Mouse (Mus musculus) embryonic facial prominence, embryonic 12.5 days (tissue): ENCODE data around the gene 6430550D23Rik. TPM values are rescaled to one million over a fixed set of nuclear protein-coding genes. Genes with fewer than 3 reads are reported as not detected.

Experiments
- ATAC-seq: fragments of 200-750 bp; cut with Nextera tagmentation; 2 replicates; pipeline ENCODE4 v1.8.0; 2017; ENCODE audit not compliant: insufficient number of reproducible peaks, insufficient read depth, low FRiP score, low TSS enrichment
- H3K27ac ChIP-seq: fragments of 300-500 bp; sonication (generic); 2 replicates; pipeline ENCODE4 v1.5.1; 2016; ENCODE audit warnings: mild to moderate bottlenecking
- H3K27me3 ChIP-seq: fragments of 300-500 bp; sonication (generic); 2 replicates; pipeline ENCODE4 v1.6.1; 2016; ENCODE audit warnings: mild to moderate bottlenecking, moderate library complexity
- H3K36me3 ChIP-seq: fragments of 300-500 bp; sonication (generic); 2 replicates; pipeline ENCODE4 v1.6.1; 2016; ENCODE audit warnings: mild to moderate bottlenecking
- H3K4me1 ChIP-seq: fragments of 300-500 bp; sonication (generic); 2 replicates; pipeline ENCODE4 v1.6.1; 2016
- H3K4me2 ChIP-seq: fragments of 300-500 bp; sonication (generic); replicated peaks from 2 replicates; pipeline ENCODE4 v1.6.1; 2016; ENCODE audit warnings: mild to moderate bottlenecking, moderate library complexity
- H3K4me3 ChIP-seq: fragments of 300-500 bp; sonication (generic); 2 replicates; pipeline ENCODE4 v1.5.1; 2016; ENCODE audit warnings: mild to moderate bottlenecking
- H3K9ac ChIP-seq: fragments of 300-500 bp; sonication (generic); 2 replicates; pipeline ENCODE4 v1.6.1; 2016; ENCODE audit warnings: mild to moderate bottlenecking, moderate library complexity
- H3K9me3 ChIP-seq: fragments of 300-500 bp; sonication (generic); 2 replicates; pipeline ENCODE4 v1.6.1; 2016; ENCODE audit warnings: mild to moderate bottlenecking, moderate library complexity
- WGBS: fragments of 180-500 bp; shearing (Covaris S2); methylation state at CpG from one replicate; pipeline ENCODE4 v1.1.7; 2016; 5-methylcytosine and 5-hydroxymethylcytosine counted together
- polyA plus RNA-seq: library from polyadenylated mRNA; unstranded; fragments of >200 nt; fragmentation: Nextera tagmentation; extraction: Ambion mirVana; gene quantifications from 2 replicates; pipeline ENCODE4 v1.2.1, GENCODE M21; 2016

Gene 6430550D23Rik
- polyA plus RNA-seq, 1 experiment from 2014 or later: 2.3 TPM

GRCm38 (mm10) chr2:155949362-155949761, 58.4 kb downstream of the 6430550D23Rik start:
- no peak overlapping the region for H3K27ac ChIP-seq
- H3K36me3 ChIP-seq: no peaks in the 10 kb centered on the region
- no peak overlapping the region for H3K4me3 ChIP-seq
- peaks cover 41% of the 10 kb centered on the region for H3K4me1 ChIP-seq
- WGBS: 8% methylated on average over 6 of the region's 6 CpGs
- H3K27me3 ChIP-seq: no peaks in the 10 kb centered on the region
- no peak overlapping the region for H3K9ac ChIP-seq
- ATAC-seq: no peak
- peak overlapping the region; percentile 15; the same call in 1 of the 2 replicates for H3K4me2 ChIP-seq
- no peaks in the 10 kb centered on the region for H3K9me3 ChIP-seq

DNA sequence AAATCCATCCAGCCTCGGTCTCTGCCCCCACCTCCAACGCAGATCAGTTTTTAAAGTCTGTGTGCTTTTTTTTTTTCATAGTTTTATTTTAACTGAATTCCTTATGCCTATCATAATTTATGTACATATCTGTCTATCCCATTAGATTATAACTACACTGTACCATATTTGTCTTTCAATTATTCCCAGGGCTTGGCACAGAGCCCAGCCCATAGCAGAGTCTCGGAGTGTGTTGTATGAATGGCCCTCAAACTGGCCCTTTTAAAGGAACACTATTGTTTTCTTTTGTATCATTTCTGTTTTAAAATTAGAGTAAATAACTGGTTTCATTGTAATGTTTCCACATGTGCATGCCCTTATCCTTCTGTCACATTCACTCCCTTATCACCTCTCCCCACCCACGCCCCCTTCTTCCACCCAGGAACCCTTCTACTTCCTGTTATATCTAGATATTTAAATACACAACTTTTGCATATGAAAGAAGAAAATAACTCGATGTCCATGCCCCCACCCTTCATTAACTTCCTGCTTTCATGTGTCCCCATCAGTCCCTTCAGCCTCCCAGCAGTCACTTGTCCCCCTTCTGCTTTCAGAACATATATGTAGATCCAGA, 60.3 kb downstream of the 6430550D23Rik start:
- peaks cover 57% of the 10 kb centered on the region for H3K4me1 ChIP-seq
- H3K27me3 ChIP-seq: no peaks in the 10 kb centered on the region
- no peak overlapping the region for H3K27ac ChIP-seq
- H3K4me3 ChIP-seq: no peak overlapping the region
- H3K4me2 ChIP-seq: no peak overlapping the region
- 63% methylated on average over 5 of the region's 5 CpGs for WGBS
- no peak for ATAC-seq
- no peaks in the 10 kb centered on the region for H3K9me3 ChIP-seq
- H3K9ac ChIP-seq: no peak overlapping the region
- H3K36me3 ChIP-seq: no peaks in the 10 kb centered on the region

DNA sequence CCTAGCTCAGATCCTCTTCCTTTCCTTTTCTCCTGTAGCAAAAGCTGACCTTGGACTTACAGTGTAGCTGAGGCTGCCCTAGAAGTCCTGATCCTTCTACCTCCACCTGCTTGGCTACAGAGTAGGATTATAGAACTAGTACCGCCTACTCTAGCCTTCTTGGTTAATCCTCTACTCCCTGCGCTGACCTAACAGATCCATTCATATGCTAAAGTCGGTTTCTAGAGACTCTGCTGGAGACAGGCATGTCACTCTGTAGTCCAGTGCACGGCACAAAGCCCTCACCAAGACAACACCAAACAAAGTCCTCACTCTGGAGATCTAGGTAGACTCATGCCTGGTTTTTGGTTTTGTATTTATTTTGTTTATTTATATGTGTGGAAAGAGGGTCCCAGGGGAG, 61.3 kb downstream of the 6430550D23Rik start:
- no peaks in the 10 kb centered on the region for H3K36me3 ChIP-seq
- 20% methylated on average over 4 of the region's 4 CpGs for WGBS
- H3K4me2 ChIP-seq: no peak overlapping the region
- no peak overlapping the region for H3K9ac ChIP-seq
- H3K27me3 ChIP-seq: no peaks in the 10 kb centered on the region
- no peaks in the 10 kb centered on the region for H3K9me3 ChIP-seq
- peaks cover 62% of the 10 kb centered on the region for H3K4me1 ChIP-seq
- ATAC-seq: no peak
- no peak overlapping the region for H3K27ac ChIP-seq
- H3K4me3 ChIP-seq: no peak overlapping the region

- H3K36me3 ChIP-seq: no peaks in the 10 kb centered on the region
- H3K4me2 ChIP-seq: no peak overlapping the region
- WGBS: 3% methylated on average over 7 of the region's 7 CpGs
- no peak for ATAC-seq
- peaks cover 62% of the 10 kb centered on the region for H3K4me1 ChIP-seq
- no peaks in the 10 kb centered on the region for H3K27me3 ChIP-seq
- H3K9ac ChIP-seq: no peak overlapping the region
- H3K9me3 ChIP-seq: no peaks in the 10 kb centered on the region
- H3K27ac ChIP-seq: 0 out of 2 replicates have a peak overlapping the region, but pooled peaks have one; percentile 81
- no peak overlapping the region for H3K4me3 ChIP-seq
Measured at GRCm38 (mm10) chr2:155946069-155946468, 61.7 kb downstream of the 6430550D23Rik start.

- H3K4me3 ChIP-seq: no peak overlapping the region
- 23% methylated on average over 5 of the region's 5 CpGs for WGBS
- no peaks in the 10 kb centered on the region for H3K36me3 ChIP-seq
- H3K4me2 ChIP-seq: 0 out of 2 replicates have a peak overlapping the region, but pooled peaks have one; percentile 13
- H3K27ac ChIP-seq: peak overlapping the region; percentile 81
- H3K4me1 ChIP-seq: peaks cover 62% of the 10 kb centered on the region
- H3K9me3 ChIP-seq: no peaks in the 10 kb centered on the region
- H3K9ac ChIP-seq: no peak overlapping the region
- no peak for ATAC-seq
- no peaks in the 10 kb centered on the region for H3K27me3 ChIP-seq
Measured at GRCm38 (mm10) chr2:155945580-155945979, 62.2 kb downstream of the 6430550D23Rik start.

- H3K36me3 ChIP-seq: no peaks in the 10 kb centered on the region
- H3K4me2 ChIP-seq: peak within 1 kb of the TSS; percentile 39
- H3K9me3 ChIP-seq: no peaks in the 10 kb centered on the region
- peak within 1 kb of the TSS; percentile 81 for H3K27ac ChIP-seq
- H3K4me1 ChIP-seq: peaks cover 60% of the 10 kb centered on the region
- ATAC-seq: 0 out of 2 replicates have a peak, but pooled peaks have one; percentile 35
- 20% methylated on average over 13 of the region's 13 CpGs for WGBS
- peak within 1 kb of the TSS; percentile 13 for H3K4me3 ChIP-seq
- H3K27me3 ChIP-seq: no peaks in the 10 kb centered on the region
- peak within 1 kb of the TSS; percentile 17; the same call in 1 of the 2 replicates for H3K9ac ChIP-seq
Measured at GRCm38 (mm10) chr2:155945124-155945523, 62.7 kb downstream of the 6430550D23Rik start, which contains the start of gene Gdf5. TSS of gene Gdf5 (minus strand) at chr2:155945367.

- Histone ChIP-seq H3K36me3 (no peaks in the 10 kb centered on the region), H3K27me3 (no peaks in the 10 kb centered on the region), H3K9me3 (no peaks in the 10 kb centered on the region), H3K4me1 (peaks cover 56% of the 10 kb centered on the region), H3K4me3 (peak overlapping the region; percentile 13), H3K4me2 (peak overlapping the region; percentile 39), H3K9ac (peak overlapping the region; percentile 17; the same call in 1 of the 2 replicates), H3K27ac (peak overlapping the region; percentile 81)
- no peak for ATAC-seq
- 73% methylated on average over 4 of the region's 4 CpGs for WGBS
Measured at GRCm38 (mm10) chr2:155944685-155945084, 63.1 kb downstream of the 6430550D23Rik start.

GRCm38 (mm10) chr2:155943463-155943862, 64.3 kb downstream of the 6430550D23Rik start:
- Histone ChIP-seq H3K4me1 (peaks cover 46% of the 10 kb centered on the region), H3K27ac (no peak overlapping the region), H3K9ac (0 out of 2 replicates have a peak overlapping the region, but pooled peaks have one; percentile 5), H3K36me3 (no peaks in the 10 kb centered on the region), H3K4me2 (peak overlapping the region; percentile 39), H3K27me3 (no peaks in the 10 kb centered on the region), H3K4me3 (peak overlapping the region; percentile 13), H3K9me3 (no peaks in the 10 kb centered on the region)
- ATAC-seq: no peak
- 2% methylated on average over 8 of the region's 8 CpGs for WGBS

DNA sequence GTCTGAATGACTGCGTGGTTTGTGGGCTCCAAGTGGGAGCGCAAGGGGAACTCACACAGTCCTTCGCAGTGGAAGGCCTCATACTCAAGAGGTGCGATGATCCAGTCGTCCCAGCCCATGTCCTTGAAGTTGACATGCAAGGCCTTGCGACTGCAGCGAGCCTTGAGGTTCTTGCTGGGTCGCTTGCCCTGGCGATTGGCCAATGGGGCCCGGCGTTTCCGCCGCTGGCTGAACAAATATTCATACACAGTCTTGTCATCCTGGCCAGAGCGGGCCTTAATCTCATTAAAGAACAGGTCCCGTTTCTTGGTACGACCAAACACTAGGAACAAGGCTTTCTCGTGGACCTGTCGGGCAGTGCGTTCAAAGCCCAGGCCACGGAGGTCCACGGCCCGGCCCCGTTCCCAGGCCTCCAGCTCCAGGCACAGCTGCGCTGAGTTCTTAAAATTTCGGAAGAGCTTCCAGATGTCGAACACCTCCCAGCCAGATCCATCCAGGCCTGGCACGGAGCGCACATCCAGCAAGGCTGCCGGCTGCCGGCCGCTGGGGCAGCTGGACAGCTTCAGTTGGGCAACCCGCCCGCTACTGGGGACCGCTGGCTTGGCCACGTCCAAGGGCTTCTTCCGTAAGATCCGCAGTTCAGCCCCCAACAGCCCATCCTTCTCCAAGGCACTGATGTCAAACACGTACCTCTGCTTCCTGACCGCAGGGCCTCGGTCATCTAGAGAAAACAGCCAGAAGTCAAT, 65.9 kb downstream of the 6430550D23Rik start:
- H3K9me3 ChIP-seq: no peaks in the 10 kb centered on the region
- H3K27ac ChIP-seq: no peak overlapping the region
- H3K4me3 ChIP-seq: no peak overlapping the region
- no peaks in the 10 kb centered on the region for H3K27me3 ChIP-seq
- ATAC-seq: no peak
- H3K9ac ChIP-seq: 0 out of 2 replicates have a peak overlapping the region, but pooled peaks have one; percentile 8
- WGBS: 79% methylated on average over 40 of the region's 40 CpGs
- H3K4me2 ChIP-seq: no peak overlapping the region; the same call in 1 of the 2 replicates
- H3K4me1 ChIP-seq: peaks cover 46% of the 10 kb centered on the region
- H3K36me3 ChIP-seq: no peaks in the 10 kb centered on the region

DNA sequence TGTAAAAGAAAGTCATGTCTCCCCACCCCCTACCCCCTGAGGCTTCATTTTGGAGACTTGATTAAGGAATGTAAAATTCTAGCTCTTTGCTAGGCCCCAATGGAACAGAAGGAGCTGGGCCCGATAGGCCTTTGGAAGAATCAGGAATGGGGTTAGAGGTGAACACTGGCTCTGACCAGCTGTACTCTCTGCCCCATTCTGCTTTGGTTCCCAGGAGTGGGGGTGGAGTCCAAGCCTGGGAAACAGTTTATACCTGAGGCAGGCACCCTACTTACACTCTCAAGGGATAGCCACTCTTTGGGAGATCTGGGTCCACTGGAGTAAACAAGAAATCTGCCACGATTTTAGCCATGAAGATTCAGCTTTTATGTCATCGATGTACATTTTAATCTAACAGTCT, 67.1 kb downstream of the 6430550D23Rik start, which contains the start of gene Gm15557:
TSS of gene Gm15557 (plus strand) at position 48 of the 400 bp plus-strand sequence.
- ATAC-seq: no peak
- Histone ChIP-seq H3K36me3 (no peaks in the 10 kb centered on the region), H3K9me3 (no peaks in the 10 kb centered on the region), H3K4me2 (no peak within 1 kb of the TSS), H3K4me1 (peaks cover 34% of the 10 kb centered on the region), H3K4me3 (no peak within 1 kb of the TSS), H3K9ac (no peak within 1 kb of the TSS), H3K27me3 (no peaks in the 10 kb centered on the region), H3K27ac (no peak within 1 kb of the TSS)
- WGBS: 82% methylated on average over 3 of the region's 3 CpGs

- H3K36me3 ChIP-seq: no peaks in the 10 kb centered on the region
- no peak overlapping the region for H3K4me2 ChIP-seq
- ATAC-seq: no peak
- H3K4me1 ChIP-seq: peaks cover 28% of the 10 kb centered on the region
- WGBS: 73% methylated on average over 7 of the region's 7 CpGs
- no peak overlapping the region for H3K9ac ChIP-seq
- H3K9me3 ChIP-seq: no peaks in the 10 kb centered on the region
- no peak overlapping the region for H3K4me3 ChIP-seq
- no peak overlapping the region for H3K27ac ChIP-seq
- no peaks in the 10 kb centered on the region for H3K27me3 ChIP-seq
Measured at GRCm38 (mm10) chr2:155939897-155940529, 67.8 kb downstream of the 6430550D23Rik start.
